Mouse (Mus musculus): ENCODE data around the gene Slc6a4.

Slc6a4 gene

GRCm38 (mm10) chr11:76997916-76998704 is at the start of gene Slc6a4:
TSS of gene Slc6a4 (plus strand) at chr11:76998603.
- in situ Hi-C loops (cut with MboI, MseI), result loop anchor here (10.0 kb wide), 1 partner anchor 97 kb away; no protein-coding TSS in a partner anchor

- in situ Hi-C loops (cut with MboI, MseI), result no loop called here
Measured at GRCm38 (mm10) chr11:76953536-76953935, 44.9 kb upstream of the Slc6a4 start.

GRCm38 (mm10) chr11:76965703-76966102 is 32.7 kb upstream of the Slc6a4 start:
- in situ Hi-C loops (cut with MboI, MseI), result loop anchor here (10.0 kb wide), 1 partner anchor 911 kb away; no protein-coding TSS in a partner anchor

- in situ Hi-C loops (cut with MboI, MseI), result no loop called here
Measured at GRCm38 (mm10) chr11:76970328-76970727, 28.1 kb upstream of the Slc6a4 start.

GRCm38 (mm10) chr11:76974680-76975319 is 23.6 kb upstream of the Slc6a4 start:
- in situ Hi-C loops (cut with MboI, MseI), result no loop called here

GRCm38 (mm10) chr11:76981570-76982141 is 16.7 kb upstream of the Slc6a4 start:
- in situ Hi-C loops (cut with MboI, MseI), result no loop called here

GRCm38 (mm10) chr11:76982415-76982814 is 16.0 kb upstream of the Slc6a4 start:
- in situ Hi-C loops (cut with MboI, MseI), result no loop called here

GRCm38 (mm10) chr11:76983641-76984040 is 14.8 kb upstream of the Slc6a4 start:
- in situ Hi-C loops (cut with MboI, MseI), result no loop called here

- in situ Hi-C loops (cut with MboI, MseI), result no loop called here
Measured at GRCm38 (mm10) chr11:76984173-76984572, 14.2 kb upstream of the Slc6a4 start.

GRCm38 (mm10) chr11:76990839-76991238 is 7.6 kb upstream of the Slc6a4 start:
- in situ Hi-C loops (cut with MboI, MseI), result loop anchor here (10.0 kb wide), 1 partner anchor 104 kb away; no protein-coding TSS in a partner anchor

GRCm38 (mm10) chr11:76992886-76993285 is 5.5 kb upstream of the Slc6a4 start:
- in situ Hi-C loops (cut with MboI, MseI), result loop anchor here (10.0 kb wide), 1 partner anchor 102 kb away; no protein-coding TSS in a partner anchor

GRCm38 (mm10) chr11:76995966-76996672 is 2.3 kb upstream of the Slc6a4 start:
- in situ Hi-C loops (cut with MboI, MseI), result loop anchor here (10.0 kb wide), 1 partner anchor 99 kb away; no protein-coding TSS in a partner anchor

- in situ Hi-C loops (cut with MboI, MseI), result loop anchor here (10.0 kb wide), 1 partner anchor 97 kb away; no protein-coding TSS in a partner anchor
Measured at GRCm38 (mm10) chr11:76997305-76997704, 1.1 kb upstream of the Slc6a4 start.

GRCm38 (mm10) chr11:76998705-76999226 is 363 bp downstream of the Slc6a4 start:
- in situ Hi-C loops (cut with MboI, MseI), result loop anchor here (10.0 kb wide), 1 partner anchor 96 kb away; no protein-coding TSS in a partner anchor

GRCm38 (mm10) chr11:77000741-77001140 is 2.3 kb downstream of the Slc6a4 start:
- in situ Hi-C loops (cut with MboI, MseI), result no loop called here

GRCm38 (mm10) chr11:77002361-77002760 is 4.0 kb downstream of the Slc6a4 start:
- in situ Hi-C loops (cut with MboI, MseI), result no loop called here

- in situ Hi-C loops (cut with MboI, MseI), result no loop called here
Measured at GRCm38 (mm10) chr11:77005881-77006280, 7.5 kb downstream of the Slc6a4 start.

GRCm38 (mm10) chr11:77006616-77007015 is 8.2 kb downstream of the Slc6a4 start:
- in situ Hi-C loops (cut with MboI, MseI), result no loop called here

- in situ Hi-C loops (cut with MboI, MseI), result no loop called here
Measured at GRCm38 (mm10) chr11:77009069-77010025, 10.9 kb downstream of the Slc6a4 start.

Measured in T-helper 2 cell (primary cell).